Mouse (Mus musculus): ENCODE results near the gene Lipe.
"Not testable (repeated sequence)": the region's sequence is repeated elsewhere in the genome, so short reads cannot be mapped to it uniquely, and the experiment has no call there.

The Lipe gene

DNA sequence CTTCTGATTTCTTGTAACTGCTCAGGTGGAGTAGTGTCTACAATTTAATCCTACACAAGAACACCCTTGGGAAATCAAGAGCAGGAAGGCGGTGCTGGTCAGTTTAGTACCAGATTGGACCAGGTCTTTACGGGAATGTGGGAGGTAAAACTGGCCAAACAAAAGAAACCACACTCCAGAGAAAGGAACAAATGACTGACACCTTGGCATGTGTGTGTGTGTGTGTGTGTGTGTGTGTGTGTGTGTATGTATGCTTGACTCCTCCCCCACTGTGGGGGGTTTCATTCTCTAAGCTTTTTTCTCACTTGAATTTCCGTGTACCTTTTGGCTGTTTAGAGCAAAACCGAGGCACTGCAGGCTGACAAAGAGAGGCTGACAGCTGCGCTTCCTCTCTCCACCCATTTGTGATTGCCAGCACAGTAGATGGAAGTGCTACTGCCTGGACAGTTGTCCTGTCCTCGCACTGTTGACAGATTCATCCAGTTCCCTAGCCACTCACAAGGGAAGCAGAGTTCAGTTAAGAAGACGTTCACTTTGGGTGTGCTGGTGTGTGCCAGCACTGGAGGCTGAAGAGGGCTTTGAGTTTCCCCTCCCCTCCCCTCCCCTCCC lies 14.4 kb upstream of the Lipe start, which contains the start of gene Cxcl17:
Cxcl17 (minus strand) TSS at position 54 of the 609 bp plus-strand sequence.
- peak in 1 of 2 experiments; percentile 62 for DNase-seq

- no peak for DNase-seq
Measured at GRCm38 (mm10) chr7:25411861-25412260, 13.4 kb upstream of the Lipe start.

DNA sequence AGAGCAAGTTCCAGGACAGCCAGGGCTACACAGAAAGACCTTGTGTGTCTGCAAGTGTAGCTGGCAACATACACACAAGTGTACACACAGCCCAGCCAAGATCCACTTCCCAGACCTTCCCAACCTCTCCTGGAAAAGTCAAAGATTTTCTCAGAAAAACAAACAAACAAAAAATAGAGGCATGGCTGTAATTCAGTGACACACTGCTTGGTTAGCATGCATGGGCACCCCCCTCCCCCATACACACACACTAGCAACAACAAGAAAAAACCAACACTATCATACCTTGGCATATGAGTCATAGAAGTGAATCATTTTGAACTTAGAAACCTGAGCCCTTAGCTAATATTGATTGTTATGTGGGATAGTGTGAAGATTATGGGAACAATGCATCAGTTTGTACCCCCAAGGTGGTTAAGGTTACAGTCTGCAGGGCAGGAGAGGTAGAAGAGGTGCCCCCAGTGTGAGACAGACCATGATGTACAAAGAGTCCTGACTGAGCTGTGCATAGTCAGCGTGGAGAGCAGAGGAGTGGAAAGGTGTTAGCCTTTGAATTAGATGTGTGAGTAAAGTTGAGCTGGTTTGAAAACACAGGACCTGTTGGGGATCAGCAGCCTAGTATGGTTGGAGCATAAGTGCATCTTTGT lies 12.6 kb upstream of the Lipe start:
- DNase-seq = no peak

DNA sequence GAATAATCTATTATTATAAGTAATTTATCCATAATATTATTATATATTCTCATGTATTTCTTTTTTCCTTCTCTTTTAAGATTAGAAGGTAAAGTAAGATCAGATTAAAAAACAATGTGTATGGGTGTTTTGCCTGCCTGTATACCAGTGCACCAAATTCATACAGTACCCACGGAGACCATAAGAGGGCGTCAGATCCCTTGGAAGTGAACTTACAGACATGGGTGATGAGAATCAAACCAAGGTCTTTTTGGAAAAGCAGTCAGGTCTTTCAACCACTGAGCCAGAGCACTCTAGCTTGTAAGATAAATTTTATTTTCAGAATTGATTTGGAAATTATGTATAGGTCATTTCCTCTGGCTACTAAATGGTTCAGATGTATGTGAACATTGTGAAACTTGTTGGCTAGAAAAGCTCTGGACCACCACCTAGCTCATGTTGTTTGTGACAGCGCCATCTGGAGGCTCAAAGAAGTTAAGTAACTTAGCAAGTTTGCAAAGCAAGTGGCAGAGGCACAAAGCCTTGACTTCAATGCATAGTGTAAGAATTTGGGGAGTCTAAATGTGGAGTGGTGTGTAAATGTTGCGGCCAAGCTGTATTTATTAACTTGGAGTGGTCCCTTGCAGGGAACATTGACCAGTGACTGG lies 10.7 kb upstream of the Lipe start:
- DNase-seq = no peak

GRCm38 (mm10) chr7:25406468-25406867 lies 8.0 kb upstream of the Lipe start:
- peak in 1 of 2 experiments; percentile 48 for DNase-seq

GRCm38 (mm10) chr7:25402671-25403101 lies 4.2 kb upstream of the Lipe start:
- DNase-seq = peak; percentile 69 to 81

- no peak for DNase-seq
Measured at GRCm38 (mm10) chr7:25401986-25402385, 3.5 kb upstream of the Lipe start.

DNA sequence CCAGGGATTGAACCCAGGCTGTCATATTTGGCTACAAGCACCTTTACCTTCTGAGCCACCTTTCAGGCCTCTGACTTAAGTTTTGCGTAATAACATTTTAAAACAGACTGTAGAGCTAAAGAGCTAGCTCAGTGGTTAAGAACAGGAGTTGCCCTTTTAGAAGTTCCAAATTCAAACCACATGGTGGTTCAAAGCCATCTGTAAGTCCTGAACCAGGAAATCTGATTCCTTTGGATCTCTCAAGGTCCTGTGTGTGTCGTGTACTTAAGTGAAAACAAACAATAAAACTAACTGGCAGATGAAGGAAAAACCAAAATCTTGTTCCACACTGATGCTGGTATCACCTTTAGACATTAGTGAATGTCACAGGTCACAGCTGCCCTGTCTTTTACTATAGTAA lies 3.0 kb upstream of the Lipe start:
- no peak for DNase-seq

GRCm38 (mm10) chr7:25399028-25399427 lies 518 bp upstream of the Lipe start:
- not testable (repeated sequence) for DNase-seq

- DNase-seq = no peak
Measured at GRCm38 (mm10) chr7:25396621-25397020, 1.9 kb downstream of the Lipe start.

- DNase-seq = peak; percentile 96 to 97
Measured at GRCm38 (mm10) chr7:25395558-25396521, 2.7 kb downstream of the Lipe start.

DNA sequence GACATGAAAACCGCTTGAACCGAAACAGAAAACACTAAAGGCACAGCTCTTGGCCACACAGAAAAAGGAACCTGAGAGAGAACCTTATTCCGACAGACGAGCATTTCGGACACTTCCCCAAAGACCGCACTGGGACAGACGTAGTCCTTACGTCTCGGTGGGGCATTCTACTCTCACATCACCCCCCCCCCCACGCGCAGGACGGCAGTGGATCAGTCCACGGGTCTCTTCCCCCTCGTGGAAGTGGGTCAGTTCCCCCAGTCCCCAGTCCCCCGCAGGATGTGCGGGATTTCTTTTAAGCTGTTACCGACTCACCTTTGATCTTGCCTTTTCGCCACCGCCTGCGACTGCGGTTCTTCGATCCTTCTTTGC lies 3.3 kb downstream of the Lipe start:
- DNase-seq = no peak

- DNase-seq = no peak
Measured at GRCm38 (mm10) chr7:25394754-25395153, 3.8 kb downstream of the Lipe start.

DNA sequence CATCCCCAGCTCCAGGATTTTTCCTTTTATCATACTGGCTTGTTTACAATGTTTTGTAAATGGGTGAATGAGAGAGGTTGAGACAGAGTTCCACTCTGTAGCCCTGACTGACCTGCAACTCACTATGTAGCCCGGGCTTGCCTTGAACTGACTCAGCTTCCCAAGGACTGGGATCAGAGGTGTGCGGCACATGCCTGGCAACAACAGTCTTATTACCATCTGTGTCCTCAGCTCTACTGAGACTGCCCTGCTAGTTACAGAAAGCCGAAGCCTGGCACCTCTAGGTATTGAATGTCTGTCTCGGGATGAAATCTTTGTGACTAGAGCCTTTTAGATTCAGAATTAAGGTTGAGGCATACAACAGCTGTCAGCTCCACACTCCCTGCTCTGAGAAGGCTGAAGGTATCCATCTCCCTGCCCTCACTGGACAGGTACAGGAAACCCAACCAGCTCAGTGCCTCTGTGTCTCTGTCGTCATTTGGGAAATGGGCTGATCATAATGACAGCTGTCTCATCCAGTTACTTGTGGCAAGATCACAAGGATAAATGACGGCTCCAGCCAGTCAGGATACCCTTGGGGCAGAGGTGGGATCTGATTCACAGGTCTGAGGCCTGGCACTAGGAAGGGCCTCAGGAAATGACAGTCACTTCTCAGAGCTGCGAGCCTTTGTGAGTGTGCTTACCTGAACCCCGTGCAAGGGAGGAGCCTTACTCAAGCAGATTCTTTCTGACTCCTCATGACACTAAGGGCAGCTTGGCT lies 4.9 kb downstream of the Lipe start:
- DNase-seq = no peak

GRCm38 (mm10) chr7:25392851-25393250 lies 5.7 kb downstream of the Lipe start:
- no peak for DNase-seq

GRCm38 (mm10) chr7:25391856-25392453 lies 6.6 kb downstream of the Lipe start:
- no peak for DNase-seq

- DNase-seq = no peak
Measured at GRCm38 (mm10) chr7:25390986-25391385, 7.5 kb downstream of the Lipe start.

GRCm38 (mm10) chr7:25390054-25390770 lies 8.3 kb downstream of the Lipe start:
- DNase-seq = peak; percentile 84 to 89

GRCm38 (mm10) chr7:25388916-25389315 lies 9.6 kb downstream of the Lipe start:
- peak in 1 of 2 experiments; percentile 49 for DNase-seq

DNA sequence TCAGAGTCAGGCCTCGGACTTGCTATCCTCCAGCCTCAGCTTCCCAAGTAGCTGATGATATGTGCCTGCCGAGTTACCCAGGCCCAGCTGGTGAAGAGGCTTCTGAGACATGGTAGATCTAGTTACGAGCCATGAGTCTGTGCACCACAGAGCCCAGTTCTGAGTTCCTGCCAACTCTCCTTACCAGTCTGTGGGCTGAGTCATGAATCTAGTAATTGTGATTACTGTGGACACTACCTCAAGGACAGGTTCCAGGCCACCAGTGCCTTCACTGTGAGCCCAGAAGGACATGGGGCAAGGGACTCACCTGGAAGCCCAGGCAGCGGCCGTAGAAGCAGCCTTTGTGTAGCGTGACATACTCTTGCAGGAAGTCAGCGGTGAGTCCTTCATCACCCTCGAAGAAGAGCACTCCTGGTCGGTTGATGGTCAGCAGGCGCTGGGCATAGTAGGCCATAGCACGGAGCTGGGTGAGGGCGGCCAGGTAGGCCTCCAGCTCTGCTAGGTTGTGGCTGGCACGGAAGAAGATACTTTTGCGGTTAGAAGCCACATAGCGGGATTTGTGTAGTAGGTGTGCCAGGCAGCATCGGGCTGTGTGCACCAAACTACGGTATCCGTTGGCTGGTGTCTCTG lies 10.6 kb downstream of the Lipe start:
- no peak for DNase-seq
